Mouse (Mus musculus) olfactory bulb, adult 2 months (tissue): ENCODE measurements around the gene Smg1.

ENCODE experiments used
- CTCF ChIP-seq: fragments of 200-500 bp; IDR thresholded peaks from 2 replicates; pipeline ENCODE4 v1.5.1; 2012; ENCODE audit warnings: low read depth, mild to moderate bottlenecking, low read length, moderate library complexity; ENCODE audit not compliant: insufficient read depth
- POLR2A ChIP-seq: fragments of 200-500 bp; IDR thresholded peaks from 2 replicates; pipeline ENCODE4 v1.6.1; 2012; ENCODE audit warnings: mild to moderate bottlenecking, low read depth, low read length, moderate library complexity; ENCODE audit not compliant: insufficient read depth

DNA sequence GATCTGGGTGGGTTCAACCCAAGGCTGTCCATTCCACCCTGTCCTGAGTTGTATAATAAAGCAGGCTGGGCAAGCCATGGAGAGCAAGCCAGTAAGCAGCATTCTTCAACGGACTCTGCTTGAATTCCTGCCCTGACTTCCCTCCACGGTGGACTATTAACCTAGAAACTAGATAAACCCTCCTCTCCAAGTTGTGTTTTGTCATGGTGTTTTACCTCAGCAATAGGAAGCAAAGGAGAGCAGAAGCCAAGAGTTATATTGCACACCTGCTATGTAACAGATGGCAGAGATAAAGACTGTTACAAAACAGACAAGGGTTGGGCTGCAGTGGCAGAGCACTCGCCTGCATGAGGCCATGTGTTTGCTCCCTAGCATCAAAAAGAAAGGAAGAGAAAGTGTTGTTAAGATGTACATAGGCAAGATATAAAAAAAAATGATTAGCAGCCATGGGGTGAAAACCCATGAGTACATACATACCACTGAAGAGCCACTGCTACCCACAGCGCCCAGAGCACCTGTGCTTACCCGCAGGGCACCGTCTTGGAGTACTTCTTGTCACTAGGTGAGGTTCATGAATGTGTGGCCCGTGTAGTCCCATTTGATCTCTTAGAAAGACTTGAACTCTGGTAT is 16.3 kb upstream of the Smg1 start:
- TF ChIP-seq CTCF = no peak
- no peak for TF ChIP-seq POLR2A
